Mouse (Mus musculus) CH12.LX (cell line): ENCODE measurements at regions not wholly inside any gene's neighbourhood (a gene's known extent, or its start where the extent isn't known, plus 50 kb on each side); places are given as distances from the start of the nearest gene placed in this dataset.

ENCODE experiments used
- DNase-seq: peaks from one replicate; pipeline ENCODE4 v3.0.0-alpha.2; 2013; ENCODE audit errors: extremely low read depth
- H3K27ac ChIP-seq: 2 replicates; pipeline ENCODE4 v1.5.1; 2012; ENCODE audit warnings: low read depth, mild to moderate bottlenecking, control low read depth, moderate library complexity; ENCODE audit not compliant: insufficient read depth
- H3K27me3 ChIP-seq: replicated peaks from 2 replicates; pipeline ENCODE3; 2012; ENCODE audit warnings: inconsistent platforms
- H3K36me3 ChIP-seq, 2 experiments: replicated peaks in 1 of 2; 2 replicates each; pipeline versions ENCODE3 to v1.6.1; 2012; ENCODE audit warnings: inconsistent platforms in 1 of 2, low read length in 1 of 2, mild to moderate bottlenecking in 1 of 2, mixed read lengths in 1 of 2, moderate library complexity in 1 of 2; ENCODE audit not compliant: control insufficient read depth in 1 of 2, insufficient read depth in 1 of 2
- H3K4me1 ChIP-seq, 2 experiments: 2 replicates each; pipeline ENCODE4 v1.6.1; 2012; ENCODE audit warnings: inconsistent platforms in 1 of 2, moderate library complexity in 1 of 2; ENCODE audit not compliant: insufficient read depth in 2 of 2, control insufficient read depth in 1 of 2
- H3K4me2 ChIP-seq: 2 replicates; pipeline ENCODE4 v1.6.1; 2012; ENCODE audit warnings: low read depth, mild to moderate bottlenecking, control low read depth; ENCODE audit not compliant: poor library complexity, insufficient read depth, severe bottlenecking
- H3K4me3 ChIP-seq, 3 experiments: fragments of 150-350 bp in 1 of 3; sonication (generic) in 1 of 3; replicated peaks in 1 of 3; 2 replicates each; pipeline versions ENCODE3 to v1.5.1; 2011 to 2012; ENCODE audit warnings: low read depth in 2 of 3, low read length in 2 of 3, mild to moderate bottlenecking in 2 of 3, moderate library complexity in 2 of 3, control low read depth in 1 of 3, improper control_type of control experiment in 1 of 3, inconsistent platforms in 1 of 3, mixed read lengths in 1 of 3; ENCODE audit not compliant: poor library complexity in 1 of 3
- H3K79me2 ChIP-seq: replicated peaks from 2 replicates; pipeline ENCODE4 v1.6.1; 2012; ENCODE audit warnings: mild to moderate bottlenecking, moderate library complexity; ENCODE audit not compliant: control insufficient read depth, poor library complexity, insufficient read depth, severe bottlenecking; ENCODE audit errors: extremely low read depth
- H3K9ac ChIP-seq: 2 replicates; pipeline ENCODE4 v1.6.1; 2012; ENCODE audit warnings: low read depth, mild to moderate bottlenecking, control low read depth, moderate library complexity; ENCODE audit not compliant: insufficient read depth
- H3K9me3 ChIP-seq: replicated peaks from 2 replicates; pipeline ENCODE3; 2012; ENCODE audit warnings: low read length, inconsistent platforms, mixed read lengths
- BHLHE40 ChIP-seq: IDR thresholded peaks from 2 replicates; pipeline ENCODE4 v1.6.1; 2011; ENCODE audit warnings: mild to moderate bottlenecking, low read depth, low read length, improper control_type of control experiment
- CHD1 ChIP-seq: IDR thresholded peaks from 2 replicates; pipeline ENCODE4 v1.6.1; 2012; ENCODE audit warnings: low read depth, low read length, improper control_type of control experiment, inconsistent platforms
- CHD2 ChIP-seq: IDR thresholded peaks from 2 replicates; pipeline ENCODE4 v1.6.1; 2011; ENCODE audit warnings: low read length, improper control_type of control experiment
- ELF1 ChIP-seq: IDR thresholded peaks from 2 replicates; pipeline ENCODE4 v1.6.1; 2014; ENCODE audit warnings: low read depth, mild to moderate bottlenecking, inconsistent platforms, low read length, improper control_type of control experiment
- EP300 ChIP-seq: IDR thresholded peaks from 2 replicates; pipeline ENCODE4 v1.6.1; 2011; ENCODE audit warnings: low read length, improper control_type of control experiment
- ETS1 ChIP-seq: conservative IDR thresholded peaks from 2 replicates; pipeline ENCODE4 v1.6.1; 2012; ENCODE audit warnings: low read depth, mild to moderate bottlenecking, inconsistent platforms, low read length, improper control_type of control experiment, moderate library complexity
- GABPA ChIP-seq: IDR thresholded peaks from 2 replicates; pipeline ENCODE4 v1.6.1; 2012; ENCODE audit warnings: low read depth, low read length, improper control_type of control experiment, inconsistent platforms; ENCODE audit not compliant: insufficient replicate concordance
- HCFC1 ChIP-seq: IDR thresholded peaks from 2 replicates; pipeline ENCODE4 v1.6.1; 2012; ENCODE audit warnings: low read depth, mild to moderate bottlenecking, inconsistent platforms, low read length, improper control_type of control experiment
- JUN ChIP-seq: IDR thresholded peaks from 2 replicates; pipeline ENCODE4 v1.6.1; 2011; ENCODE audit warnings: low read depth, mild to moderate bottlenecking, low read length, improper control_type of control experiment, moderate library complexity; ENCODE audit not compliant: insufficient read depth
- KAT2A ChIP-seq: IDR thresholded peaks from 2 replicates; pipeline ENCODE4 v1.6.1; 2012; ENCODE audit warnings: low read length, improper control_type of control experiment, inconsistent platforms; ENCODE audit not compliant: insufficient replicate concordance
- MAX ChIP-seq: IDR thresholded peaks from 2 replicates; pipeline ENCODE4 v1.6.1; 2011; ENCODE audit warnings: low read length, improper control_type of control experiment
- MEF2A ChIP-seq: IDR thresholded peaks from 2 replicates; pipeline ENCODE4 v1.6.1; 2014; ENCODE audit warnings: low read depth, mild to moderate bottlenecking, inconsistent platforms, low read length, improper control_type of control experiment, borderline replicate concordance
- MXI1 ChIP-seq: IDR thresholded peaks from 2 replicates; pipeline ENCODE4 v1.6.1; 2011; ENCODE audit warnings: mild to moderate bottlenecking, low read depth, low read length, improper control_type of control experiment
- PAX5 ChIP-seq: IDR thresholded peaks from 2 replicates; pipeline ENCODE4 v1.6.1; 2012; ENCODE audit warnings: low read length, inconsistent platforms, mixed read lengths
- POLR2A ChIP-seq: IDR thresholded peaks from 2 replicates; pipeline ENCODE4 v1.6.1; 2011; ENCODE audit warnings: low read depth, mild to moderate bottlenecking, improper control_type of control experiment, low read length
- POLR2AphosphoS2 ChIP-seq: IDR thresholded peaks from 2 replicates; pipeline ENCODE4 v1.6.1; 2011; ENCODE audit warnings: low read depth, low read length, improper control_type of control experiment
- RAD21 ChIP-seq: IDR thresholded peaks from 2 replicates; pipeline ENCODE4 v1.6.1; 2011; ENCODE audit warnings: low read depth, mild to moderate bottlenecking, low read length, improper control_type of control experiment, moderate library complexity
- SIN3A ChIP-seq: IDR thresholded peaks from 2 replicates; pipeline ENCODE4 v1.6.1; 2012; ENCODE audit warnings: low read length, improper control_type of control experiment, inconsistent platforms
- SMC3 ChIP-seq: IDR thresholded peaks from 2 replicates; pipeline ENCODE4 v1.6.1; 2011; ENCODE audit warnings: low read depth, low read length, improper control_type of control experiment
- TBP ChIP-seq: conservative IDR thresholded peaks from 2 replicates; pipeline ENCODE4 v1.6.1; 2011; ENCODE audit warnings: low read depth, low read length, improper control_type of control experiment
- TCF12 ChIP-seq: IDR thresholded peaks from 2 replicates; pipeline ENCODE4 v1.6.1; 2014; ENCODE audit warnings: low read depth, mild to moderate bottlenecking, inconsistent platforms, low read length, improper control_type of control experiment
- UBTF ChIP-seq: IDR thresholded peaks from 2 replicates; pipeline ENCODE4 v1.6.1; 2012; ENCODE audit warnings: low read depth, mild to moderate bottlenecking, inconsistent platforms, low read length, improper control_type of control experiment, moderate library complexity
- USF1 ChIP-seq: IDR thresholded peaks from 2 replicates; pipeline ENCODE4 v1.6.1; 2014; ENCODE audit warnings: low read depth, mild to moderate bottlenecking, inconsistent platforms, low read length, improper control_type of control experiment
- USF2 ChIP-seq: conservative IDR thresholded peaks from 2 replicates; pipeline ENCODE4 v1.6.1; 2011; ENCODE audit warnings: low read depth, low read length, improper control_type of control experiment
- ZC3H11A ChIP-seq: IDR thresholded peaks from 2 replicates; pipeline ENCODE4 v1.6.1; 2012; ENCODE audit warnings: low read depth, mild to moderate bottlenecking, inconsistent platforms, low read length, improper control_type of control experiment
- ZMIZ1 ChIP-seq: IDR thresholded peaks from 2 replicates; pipeline ENCODE4 v1.6.1; 2012; ENCODE audit warnings: low read depth, mild to moderate bottlenecking, inconsistent platforms, low read length, improper control_type of control experiment
- dilution Hi-C: fragments of 300-500 bp; cut with MboI; formaldehyde crosslinking; loops from 2 replicates; pipeline ENCODE4 v1.14.3; 2020; ENCODE audit warnings: low sequenced_read_pairs; ENCODE audit not compliant: extremely low pct_unique_long_range_greater_than_20kb, extremely low pct_ligation_motif_present
- in situ Hi-C: fragments of 300-500 bp; cut with MboI; formaldehyde crosslinking; loops from 3 replicates; pipeline ENCODE4 v1.14.3; 2019; ENCODE audit warnings: low sequenced_read_pairs, low pct_ligation_motif_present, low pct_unique_long_range_greater_than_20kb, mixed read lengths

DNA sequence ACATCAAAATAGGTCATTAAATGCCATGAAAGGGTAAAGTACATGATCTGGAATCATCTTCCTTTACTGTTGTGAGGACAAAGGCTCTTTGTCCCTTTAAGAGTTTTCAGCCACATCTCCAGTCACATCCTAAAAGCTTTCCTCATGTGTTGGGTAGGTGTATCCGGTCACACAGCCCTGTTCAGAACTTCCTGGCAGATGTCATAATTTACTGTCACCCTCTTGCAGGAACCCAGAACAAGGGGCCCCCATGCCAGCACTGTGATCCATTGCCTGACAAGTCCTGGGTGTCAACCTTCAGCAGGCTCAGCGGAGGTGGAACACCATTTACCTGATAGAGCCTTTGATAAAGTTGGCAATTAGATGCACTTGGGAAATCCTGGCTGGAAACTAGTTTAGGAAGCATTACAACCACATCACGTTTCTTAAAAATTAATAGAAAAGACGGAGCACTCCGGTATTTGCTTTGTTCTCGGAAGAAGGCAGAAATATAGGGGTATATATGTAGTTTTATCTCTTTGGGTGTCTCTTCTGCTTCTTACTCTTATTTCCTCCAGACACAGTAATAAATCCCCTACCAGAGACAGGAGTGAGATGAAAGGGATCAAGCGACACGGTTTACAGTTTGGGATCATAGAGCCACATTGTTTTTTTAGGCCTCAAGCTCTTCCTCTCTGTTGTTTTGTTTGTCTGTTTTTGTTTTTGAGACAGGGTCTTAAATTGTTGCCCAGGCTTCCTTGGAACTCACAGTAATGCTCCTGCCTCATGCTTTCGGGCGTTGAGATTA is 527.0 kb upstream of the Jag1 start:
- no peaks in the 10 kb centered on the region for H3K36me3 ChIP-seq
- H3K4me2 ChIP-seq, result no peak overlapping the region
- dilution Hi-C loops, result no loop called here
- no peak overlapping the region for H3K27ac ChIP-seq
- H3K9me3 ChIP-seq, result peaks cover 31% of the 10 kb centered on the region
- no peaks in the 10 kb centered on the region for H3K4me1 ChIP-seq
- no peak for TF ChIP-seq SIN3A
- TF ChIP-seq JUN, result no peak
- no peak for TF ChIP-seq PAX5
- TF ChIP-seq BHLHE40, result no peak
- no peak for TF ChIP-seq TBP
- no peak for TF ChIP-seq KAT2A
- TF ChIP-seq SMC3, result no peak
- no peak for TF ChIP-seq ZC3H11A
- TF ChIP-seq USF1, result no peak
- no peak for TF ChIP-seq HCFC1
- no peak for TF ChIP-seq USF2
- TF ChIP-seq POLR2AphosphoS2, result no peak
- no peak for TF ChIP-seq CHD2
- TF ChIP-seq GABPA, result no peak
- TF ChIP-seq MEF2A, result no peak
- TF ChIP-seq CHD1, result no peak
- TF ChIP-seq TCF12, result no peak
- TF ChIP-seq RAD21, result no peak
- no peak for TF ChIP-seq ZMIZ1
- no peak for TF ChIP-seq MAX
- TF ChIP-seq, all 38 proteins: peak for 0
- Histone ChIP-seq H3K9ac (no peak overlapping the region), H3K27me3 (no peaks in the 10 kb centered on the region), H3K79me2 (no peaks in the 10 kb centered on the region), H3K4me3 (no peak overlapping the region)
- DNase-seq, result no peak
- in situ Hi-C loops, result no loop called here

- Histone ChIP-seq H3K4me3 (no peak overlapping the region), H3K27me3 (no peaks in the 10 kb centered on the region), H3K4me1 (no peaks in the 10 kb centered on the region), H3K36me3 (no peaks in the 10 kb centered on the region), H3K79me2 (no peaks in the 10 kb centered on the region), H3K9me3 (peaks cover 9% of the 10 kb centered on the region), H3K27ac (no peak overlapping the region), H3K4me2 (no peak overlapping the region), H3K9ac (no peak overlapping the region)
- in situ Hi-C loops, result no loop called here
- TF ChIP-seq ZMIZ1 (no peak), ELF1 (no peak), GABPA (no peak), CHD2 (no peak), EP300 (no peak), BHLHE40 (no peak), JUN (no peak), UBTF (no peak), TBP (no peak), ZC3H11A (no peak), MXI1 (no peak), POLR2AphosphoS2 (no peak), POLR2A (no peak), MAX (no peak), KAT2A (no peak), ETS1 (no peak), SIN3A (no peak), RAD21 (no peak)
- no peak for DNase-seq
- dilution Hi-C loops, result no loop called here
Observed at GRCm38 (mm10) chr2:137635019-137635621, 518.7 kb upstream of the Jag1 start.
